Mouse (Mus musculus) v-Abl transformed pro-B cells (cell line): ENCODE results near the gene Tmem139.

Source experiments
- in situ Hi-C, 2 experiments: fragments of 400-800 bp; cut with MboI; formaldehyde crosslinking; loops; one replicate each; pipeline ENCODE4 v1.15.1; 2025; ENCODE audit not compliant: unreplicated experiment in 2 of 2

Gene Tmem139

GRCm38 (mm10) chr6:42265391-42266330 is 3.9 kb downstream of the Tmem139 start:
- in situ Hi-C loops = loop anchor here (10.0 to 25.0 kb wide), 4 partner anchors 711 to 1378 kb away; partner anchors contain the start of gene Moxd2 (in 1 of the 2)

- in situ Hi-C loops = loop anchor here in 1 of 2 experiments (25.0 kb wide), 1 partner anchor 1384 kb away; the partner anchor contains the start of gene Moxd2
These were observed 9.0 kb downstream of the Tmem139 start for GRCm38 (mm10) chr6:42270817-42271216.

GRCm38 (mm10) chr6:42276151-42276550 is 14.4 kb downstream of the Tmem139 start:
- in situ Hi-C loops = loop anchor here (25.0 kb wide), 2 partner anchors 1386 to 1789 kb away; partner anchors contain the start of genes Tas2r108 (in 2 of the 2), Tas2r137 (in 2 of the 2) and Tpk1 (in 2 of the 2)

DNA sequence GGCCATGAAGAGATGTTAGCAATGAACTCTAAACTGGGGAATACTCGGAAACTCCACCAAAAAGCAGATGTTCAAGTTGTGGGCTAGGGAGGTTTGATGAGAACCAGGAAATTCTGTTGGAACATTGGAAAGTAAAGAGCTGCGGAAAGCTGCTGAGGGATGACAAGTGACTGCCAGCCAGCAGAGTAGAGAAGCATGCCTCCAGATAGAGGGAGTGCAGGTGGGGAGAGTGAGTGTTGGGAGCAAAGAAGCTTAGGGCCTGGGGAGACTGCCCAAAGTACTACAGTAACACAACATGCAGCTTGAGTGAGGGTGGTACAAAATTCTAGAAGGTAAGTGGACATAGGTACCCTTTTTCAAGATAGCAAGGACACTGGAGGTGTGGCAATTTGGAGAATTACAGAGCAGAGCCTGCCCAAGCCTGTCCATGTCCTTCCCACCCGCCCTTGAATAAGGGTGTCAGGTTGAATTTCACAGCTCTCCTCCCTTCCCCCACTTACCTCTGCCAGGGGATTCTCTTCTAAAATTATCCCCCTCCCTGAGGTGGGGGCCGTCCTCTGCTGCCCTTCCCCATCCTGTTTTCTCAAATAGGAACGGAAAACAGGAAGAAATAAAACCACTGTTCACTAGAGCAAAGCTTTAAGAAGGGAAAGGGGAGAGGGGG is 21.2 kb downstream of the Tmem139 start:
- in situ Hi-C loops = loop anchor here (25.0 kb wide), 2 partner anchors 1379 to 1796 kb away; partner anchors contain the start of genes Tas2r108 (in 2 of the 2), Tas2r137 (in 2 of the 2) and Tpk1 (in 2 of the 2)

- in situ Hi-C loops = loop anchor here (25.0 kb wide), 2 partner anchors 1376 to 1799 kb away; partner anchors contain the start of genes Tas2r108 (in 2 of the 2), Tas2r137 (in 2 of the 2) and Tpk1 (in 2 of the 2)
These were observed 24.7 kb downstream of the Tmem139 start, which contains the start of gene Clcn1 for GRCm38 (mm10) chr6:42286448-42286847. Gene Clcn1, plus strand, starts transcription at chr6:42286685.

DNA sequence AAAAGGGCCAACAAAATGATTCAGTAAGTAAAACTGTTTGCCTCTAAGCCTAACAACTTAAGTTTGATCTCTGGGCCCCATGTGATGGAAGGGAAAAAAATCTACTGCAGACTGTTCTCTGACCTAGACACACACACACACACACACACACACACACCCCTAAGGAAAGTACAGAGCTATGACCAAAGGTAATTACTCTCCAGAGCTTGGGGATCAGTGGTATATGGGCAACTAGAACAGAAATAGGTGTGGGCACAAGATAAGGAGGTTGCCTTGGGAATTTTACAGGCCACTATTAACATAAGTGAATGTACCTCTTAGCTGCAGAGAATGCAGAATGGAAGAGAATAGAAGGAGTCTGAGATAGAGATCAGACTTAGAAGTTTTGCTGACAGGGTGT is 25.8 kb downstream of the Tmem139 start:
- in situ Hi-C loops = loop anchor here (25.0 kb wide), 2 partner anchors 1375 to 1800 kb away; partner anchors contain the start of genes Tas2r108 (in 2 of the 2), Tas2r137 (in 2 of the 2) and Tpk1 (in 2 of the 2)

GRCm38 (mm10) chr6:42293327-42293726 is 31.6 kb downstream of the Tmem139 start:
- in situ Hi-C loops = loop anchor here (25.0 kb wide), 2 partner anchors 1369 to 1806 kb away; partner anchors contain the start of genes Tas2r108 (in 2 of the 2), Tas2r137 (in 2 of the 2) and Tpk1 (in 2 of the 2)

- in situ Hi-C loops = loop anchor here (25.0 kb wide), 2 partner anchors 1367 to 1808 kb away; partner anchors contain the start of genes Tas2r108 (in 2 of the 2), Tas2r137 (in 2 of the 2) and Tpk1 (in 2 of the 2)
These were observed 33.9 kb downstream of the Tmem139 start for GRCm38 (mm10) chr6:42295549-42296094.

- in situ Hi-C loops = loop anchor here (25.0 kb wide), 2 partner anchors 1363 to 1812 kb away; partner anchors contain the start of genes Tas2r108 (in 2 of the 2), Tas2r137 (in 2 of the 2) and Tpk1 (in 2 of the 2)
These were observed 37.6 kb downstream of the Tmem139 start for GRCm38 (mm10) chr6:42299362-42299761.

DNA sequence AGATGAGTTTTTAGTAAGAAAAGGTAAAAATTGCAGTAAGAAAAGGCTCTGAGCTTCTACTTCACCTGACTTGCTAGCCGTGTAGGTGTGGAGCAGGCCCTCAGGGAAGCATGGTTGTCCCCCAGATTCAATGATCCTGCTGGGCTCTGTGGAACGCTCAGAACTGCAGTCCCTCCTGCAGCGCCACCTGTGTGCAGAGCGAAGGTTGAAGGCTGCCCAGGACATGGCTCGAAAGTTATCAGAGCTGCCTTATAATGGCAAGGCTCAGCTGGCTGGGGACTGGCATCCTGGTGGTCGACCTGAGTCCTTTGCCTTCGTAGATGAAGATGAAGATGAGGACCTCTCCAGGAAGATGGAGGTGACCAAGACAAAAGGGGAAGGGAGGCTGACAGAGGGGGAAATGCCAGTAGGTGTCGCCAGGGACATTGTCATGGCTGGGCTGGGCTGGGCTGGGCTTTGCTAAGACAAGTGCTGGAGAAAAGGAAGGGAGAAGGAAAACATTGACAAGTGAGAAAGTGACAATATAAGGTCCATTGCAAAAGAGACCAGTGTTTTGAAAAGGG is 48.1 kb downstream of the Tmem139 start:
- in situ Hi-C loops = no loop called here

GRCm38 (mm10) chr6:42310427-42311053 is 48.8 kb downstream of the Tmem139 start:
- in situ Hi-C loops = no loop called here
